Mouse (Mus musculus) thymus, postnatal 25 days (tissue): ENCODE data around the gene Auts2.

Experiments
- DNase-seq: peaks from one replicate; pipeline ENCODE4 v3.0.0; 2022

The Auts2 gene

DNA sequence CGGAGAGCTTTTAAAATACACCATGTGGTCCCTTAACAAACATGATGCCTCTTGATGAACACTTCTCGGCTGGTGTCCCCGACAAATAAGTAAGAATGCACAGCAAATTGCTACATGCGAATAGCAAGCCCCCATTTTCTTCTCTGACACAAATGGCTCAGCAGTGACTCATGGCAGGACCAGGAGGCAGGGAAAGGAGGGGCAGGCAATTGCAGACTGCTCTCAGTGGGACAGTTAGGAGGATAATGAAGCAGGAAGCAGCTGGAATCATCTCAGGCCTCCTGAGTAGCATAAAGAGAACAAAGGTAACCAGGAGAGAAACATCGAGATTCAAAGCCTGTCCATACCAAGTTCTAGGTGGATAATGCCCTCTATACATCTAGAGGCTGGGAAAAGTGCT is 228.8 kb downstream of the Auts2 start:
- DNase-seq: no peak

GRCm38 (mm10) chr5:132307000-132307399 is 236.1 kb downstream of the Auts2 start:
- DNase-seq: no peak

- DNase-seq: no peak
Measured at GRCm38 (mm10) chr5:132305354-132305934, 237.7 kb downstream of the Auts2 start.

- DNase-seq: no peak
Measured at GRCm38 (mm10) chr5:132302778-132303177, 240.4 kb downstream of the Auts2 start.

DNA sequence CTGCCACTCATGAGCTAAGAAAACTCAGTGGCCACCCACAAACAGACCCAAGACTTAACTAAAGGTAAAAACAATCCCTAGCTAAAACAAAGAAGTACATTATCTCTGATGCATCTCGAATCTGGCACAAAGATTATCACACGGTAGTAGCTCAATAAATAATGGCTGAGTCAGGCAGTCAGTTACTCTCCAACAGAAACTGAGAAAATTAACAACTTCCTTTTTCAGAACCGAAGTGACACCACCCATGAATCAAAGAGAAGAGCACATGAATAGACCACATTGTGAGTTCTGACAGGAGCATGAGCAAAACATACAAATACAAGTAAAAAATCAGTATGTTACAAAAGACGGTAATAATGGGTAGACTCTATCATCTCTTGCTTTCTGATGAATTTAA is 242.3 kb downstream of the Auts2 start:
- DNase-seq: no peak

DNA sequence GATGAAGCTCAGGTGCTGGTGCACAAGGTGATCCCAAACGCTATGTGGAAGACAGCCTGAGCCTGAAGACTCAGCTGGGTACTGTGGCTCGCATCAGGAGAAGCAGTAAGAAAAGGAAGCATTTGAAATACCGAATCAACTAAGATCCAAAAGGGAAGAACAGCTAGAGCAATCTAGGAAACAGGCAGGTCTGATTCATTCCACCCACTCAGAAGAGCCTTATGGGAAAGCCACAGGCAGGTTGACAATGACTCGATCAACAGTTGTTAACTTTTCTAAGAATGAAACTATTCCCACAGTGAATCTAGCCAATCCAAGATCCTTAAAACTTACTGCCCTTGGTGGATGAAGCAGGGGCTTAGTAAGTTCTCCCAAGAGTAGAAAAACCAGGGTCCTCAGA is 243.4 kb downstream of the Auts2 start:
- no peak for DNase-seq

DNA sequence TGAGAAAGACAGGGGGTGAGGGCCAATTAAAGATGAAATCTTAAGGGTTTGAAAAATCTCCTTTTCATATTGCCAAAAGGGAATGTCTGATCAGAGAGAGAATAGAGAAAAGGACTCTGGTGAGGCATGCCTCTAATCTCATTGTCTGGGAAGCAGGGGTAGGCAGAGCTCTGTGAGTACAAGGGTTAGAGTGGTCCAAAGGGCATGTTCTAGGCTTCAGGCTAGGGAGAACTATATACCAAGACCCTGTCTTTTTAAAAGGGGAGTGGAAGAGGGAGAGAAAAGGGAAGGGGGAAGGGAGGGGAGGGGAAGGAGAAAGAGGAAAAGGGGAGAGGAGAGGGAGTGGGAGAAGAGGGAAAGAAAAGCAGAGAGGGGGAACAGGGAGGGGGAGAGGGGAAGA is 244.1 kb downstream of the Auts2 start:
- no peak for DNase-seq

DNA sequence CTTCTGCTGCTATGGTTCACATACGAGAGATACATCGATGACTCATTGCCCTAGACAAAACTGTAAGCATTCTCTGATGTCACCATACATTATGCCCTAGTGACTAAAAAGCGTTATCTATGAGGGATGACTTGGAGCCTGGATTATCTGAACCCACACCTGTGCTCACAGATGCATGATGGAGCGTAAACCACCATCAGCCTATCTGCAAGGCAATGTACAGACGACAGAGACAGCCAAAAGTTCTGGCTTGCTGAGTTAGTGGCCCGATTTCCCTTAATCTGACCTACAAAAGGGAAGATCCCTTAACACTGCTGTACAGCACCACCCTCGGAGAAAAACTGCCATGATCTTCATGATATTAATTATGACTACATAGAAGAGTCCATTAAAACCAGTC is 245.8 kb downstream of the Auts2 start:
- DNase-seq: no peak

GRCm38 (mm10) chr5:132294469-132294868 is 248.7 kb downstream of the Auts2 start:
- DNase-seq: no peak

DNA sequence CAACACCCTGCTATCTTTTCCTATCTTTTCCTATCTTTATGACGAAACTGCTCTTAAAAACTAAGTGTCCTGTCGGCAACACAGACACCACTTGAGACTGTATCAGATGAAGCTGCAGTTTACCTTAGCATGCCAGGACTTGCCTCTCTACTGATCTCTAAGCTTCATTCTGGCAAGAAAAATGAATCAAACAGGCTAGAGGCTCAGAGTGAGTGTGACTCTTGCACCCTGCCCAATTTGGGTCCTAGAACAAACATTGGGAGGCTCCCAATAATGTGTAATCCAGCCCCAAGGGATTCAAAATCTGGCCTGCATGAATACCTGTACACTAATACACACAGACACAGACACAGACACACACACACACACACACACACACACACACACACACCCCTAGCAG is 250.2 kb downstream of the Auts2 start:
- no peak for DNase-seq

DNA sequence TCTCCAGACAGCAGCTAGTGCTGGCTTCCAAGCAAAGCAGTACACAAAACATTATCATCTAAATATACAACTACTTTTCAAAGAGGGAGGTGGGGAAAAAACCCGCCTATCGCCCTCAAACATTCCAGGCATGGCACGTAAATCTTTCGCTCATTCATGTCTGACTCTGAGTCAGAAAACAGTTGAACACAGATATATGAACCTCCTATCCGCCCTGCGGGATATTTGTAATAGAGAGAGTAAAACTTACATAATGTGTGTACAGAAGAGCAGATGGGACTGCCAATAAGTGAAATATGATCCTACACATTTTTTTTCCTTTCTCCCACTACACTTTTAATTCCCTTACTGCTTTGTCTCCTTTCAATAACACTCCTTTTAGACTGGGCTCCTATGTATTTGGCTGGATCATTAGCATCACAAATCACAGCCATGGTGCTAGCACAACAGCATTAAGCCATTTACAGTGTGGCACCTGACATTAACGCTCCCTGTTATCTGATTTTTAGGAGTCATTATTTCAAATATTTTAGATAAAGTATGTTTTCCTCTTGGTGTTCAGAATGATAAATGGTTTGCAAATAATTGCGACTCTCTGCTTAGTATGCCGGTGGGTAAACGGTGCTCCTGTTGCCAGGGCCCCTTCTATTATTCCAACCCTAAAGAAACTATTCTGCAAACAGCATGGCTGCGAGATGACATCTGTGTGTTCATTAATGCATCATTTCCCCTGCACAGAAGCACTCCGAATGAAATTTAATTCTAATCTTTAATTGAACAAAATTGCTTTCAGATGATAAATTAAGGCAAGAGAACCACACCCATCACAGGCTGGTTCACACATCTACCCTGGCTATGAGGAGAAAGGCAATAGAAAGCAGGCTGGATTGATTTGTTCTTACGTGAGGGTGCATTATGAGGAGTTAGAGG is 252.3 kb downstream of the Auts2 start:
- DNase-seq: no peak

DNA sequence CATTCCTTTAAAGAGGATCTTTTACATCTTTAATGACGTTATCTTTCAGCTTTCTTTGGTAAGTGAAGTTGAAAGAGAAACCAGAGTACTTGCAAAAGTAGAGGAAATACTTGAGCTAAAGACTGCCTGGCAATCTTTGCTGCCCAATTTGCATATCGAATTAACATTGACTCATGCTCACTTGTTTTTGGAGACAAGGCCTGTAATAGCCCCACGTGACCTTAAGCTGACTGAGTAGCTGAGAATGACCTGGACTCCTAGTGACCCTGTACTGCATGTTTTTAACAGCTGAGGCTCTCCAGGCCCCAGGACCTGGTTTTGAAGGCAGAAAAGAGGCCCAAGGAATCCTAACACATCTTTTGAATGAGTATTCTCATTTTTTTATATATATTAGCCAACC is 259.4 kb downstream of the Auts2 start:
- DNase-seq: no peak

DNA sequence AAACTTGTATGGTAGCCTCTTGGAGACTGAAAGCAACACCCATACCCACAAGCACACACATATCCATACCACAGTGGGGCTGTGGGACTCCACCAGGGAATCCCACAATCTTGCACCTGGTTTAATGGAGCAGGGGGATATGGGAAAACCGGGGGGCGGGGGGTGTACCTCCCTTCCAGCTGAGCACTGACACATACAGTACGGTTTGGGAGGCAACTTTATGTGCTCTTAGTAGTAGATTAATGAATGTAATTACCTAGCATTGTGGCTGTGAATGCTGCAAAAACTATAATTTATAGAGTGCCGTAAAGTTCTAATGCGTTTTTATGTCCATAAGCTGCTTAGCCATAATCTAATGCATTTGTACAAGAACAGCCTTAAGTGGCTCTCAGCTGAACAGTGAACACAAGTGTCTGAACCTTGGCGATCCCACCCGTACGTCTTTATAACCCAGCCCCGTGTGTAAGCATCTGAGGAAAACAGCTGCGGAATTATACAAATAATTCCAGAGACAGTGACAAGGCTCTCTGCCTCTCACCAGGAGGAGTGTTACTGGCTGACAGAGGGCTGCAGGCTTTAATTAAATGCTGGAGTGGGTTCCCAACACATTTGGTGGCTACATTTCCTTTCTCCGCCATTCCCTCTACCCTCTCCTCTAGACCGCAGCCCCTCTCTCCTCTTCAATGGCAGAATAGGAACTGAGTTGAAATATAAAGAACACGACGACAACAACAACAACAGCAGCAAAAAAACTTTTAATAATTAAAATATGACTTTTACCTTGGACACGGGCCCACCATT is 268.8 kb downstream of the Auts2 start:
- DNase-seq: no peak

DNA sequence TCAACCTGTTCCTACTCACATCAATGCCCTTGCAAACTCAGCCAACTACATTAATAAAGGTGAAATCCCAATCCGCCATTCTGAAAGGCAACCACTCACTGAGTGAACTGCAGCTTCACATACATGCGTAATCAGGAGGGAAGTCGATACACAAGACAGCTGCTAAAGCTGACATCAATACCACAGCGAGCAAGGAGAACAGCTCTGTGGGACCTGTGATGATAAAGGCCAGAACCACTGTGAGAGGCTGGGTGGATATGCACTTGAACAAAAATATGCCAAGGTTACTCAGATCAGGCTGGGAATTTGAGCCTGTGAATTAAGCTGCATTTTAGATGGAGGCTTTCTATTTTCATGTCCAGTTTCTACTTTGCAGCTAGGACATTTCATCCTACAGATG is 271.0 kb downstream of the Auts2 start:
- no peak for DNase-seq

DNA sequence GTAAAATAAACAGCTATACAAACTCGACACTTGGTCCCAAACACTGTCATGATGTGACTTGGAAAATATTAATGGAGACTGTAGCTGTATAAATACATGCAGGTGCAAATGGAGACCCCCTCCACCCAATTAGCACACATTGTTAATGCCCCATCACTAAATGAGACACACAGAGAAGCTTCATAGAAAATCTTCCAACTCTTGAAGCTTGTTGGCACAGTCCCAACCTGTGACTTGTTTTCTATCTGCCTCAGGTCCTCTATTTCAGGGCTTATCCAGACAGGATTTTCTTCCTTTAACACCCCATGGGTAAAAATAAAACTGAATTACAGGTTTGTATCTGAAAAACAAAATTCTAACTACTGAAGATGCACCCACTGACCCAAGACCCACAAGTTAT is 272.2 kb downstream of the Auts2 start:
- no peak for DNase-seq

- no peak for DNase-seq
Measured at GRCm38 (mm10) chr5:132270074-132270473, 273.1 kb downstream of the Auts2 start.

DNA sequence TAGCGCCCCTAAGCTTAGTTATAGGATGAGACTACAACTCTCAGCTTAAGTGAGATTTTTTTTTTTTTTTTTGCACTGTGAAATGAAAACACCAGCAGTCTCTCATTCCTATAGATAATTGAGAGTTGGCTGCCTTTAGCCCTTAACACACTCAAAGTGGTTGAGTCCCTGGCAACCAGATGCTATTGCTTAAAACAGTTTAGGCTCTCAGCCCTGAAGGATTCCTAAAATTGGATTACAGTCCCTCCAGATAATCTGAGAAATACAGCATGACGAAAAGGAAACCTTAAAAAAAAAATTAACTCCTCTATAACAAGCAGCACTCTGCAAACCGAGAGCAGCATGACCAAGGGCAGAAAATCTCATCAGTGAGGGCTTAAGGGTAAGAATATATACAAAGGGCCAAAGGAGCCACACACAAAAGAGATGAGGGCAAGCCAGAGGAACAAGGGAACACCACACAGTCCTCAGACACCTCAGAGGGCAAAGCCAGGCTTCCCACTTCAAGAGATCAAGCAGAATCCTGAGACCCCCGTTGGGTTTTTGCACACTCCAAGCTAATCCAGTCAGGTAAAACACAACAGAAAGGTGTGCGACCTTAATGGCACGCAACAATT is 274.7 kb downstream of the Auts2 start:
- no peak for DNase-seq

DNA sequence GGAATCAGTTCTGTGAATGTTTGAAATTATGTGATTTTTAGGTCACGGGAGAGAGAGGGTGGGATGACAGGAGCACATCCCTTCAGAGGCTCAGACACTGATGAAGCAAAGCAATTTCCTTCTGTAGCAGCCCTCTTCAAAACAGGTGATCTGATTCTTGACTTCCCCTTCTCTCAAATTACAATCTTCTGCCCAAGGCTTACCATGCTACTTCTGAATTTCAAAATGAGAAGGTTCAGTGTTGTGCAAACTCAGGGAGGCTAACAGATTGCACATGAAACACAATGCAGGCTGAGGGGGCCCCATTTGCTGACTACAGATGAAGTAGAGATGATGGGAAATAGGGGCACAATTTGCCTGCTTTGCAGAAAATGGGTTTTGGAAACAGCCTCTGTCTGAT is 278.1 kb downstream of the Auts2 start:
- no peak for DNase-seq

- no peak for DNase-seq
Measured at GRCm38 (mm10) chr5:132261750-132262149, 281.4 kb downstream of the Auts2 start.

- DNase-seq: no peak
Measured at GRCm38 (mm10) chr5:132258882-132259281, 284.3 kb downstream of the Auts2 start.

GRCm38 (mm10) chr5:132255579-132255978 is 287.6 kb downstream of the Auts2 start:
- DNase-seq: no peak

GRCm38 (mm10) chr5:132249523-132249922 is 293.6 kb downstream of the Auts2 start:
- no peak for DNase-seq

DNA sequence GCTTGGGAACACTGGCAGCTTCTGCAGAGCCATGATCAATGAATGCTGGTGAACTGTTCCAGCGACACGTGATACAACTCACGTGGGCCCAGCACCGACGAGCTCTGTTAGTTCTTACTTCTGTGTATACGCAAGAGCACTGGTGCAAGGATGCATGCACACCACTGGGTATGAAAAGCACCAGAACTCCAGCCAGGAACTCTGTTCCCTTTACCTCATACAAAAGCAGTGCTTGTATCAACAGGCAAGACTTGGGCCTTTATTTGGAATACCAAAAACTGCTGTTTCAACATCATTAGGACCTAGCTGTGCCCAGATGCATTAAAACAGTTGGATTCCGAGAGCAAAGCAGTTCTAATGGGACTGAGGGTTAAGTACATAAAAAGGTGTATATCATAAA is 295.1 kb downstream of the Auts2 start:
- no peak for DNase-seq
